Mouse (Mus musculus): ENCODE data around the gene Thbd. TPM values are rescaled to one million over a fixed set of nuclear protein-coding genes. Genes with fewer than 3 reads are reported as not detected.

Gene Thbd
- polyA plus RNA-seq, 1 experiment from 2014 or later: 10.4 TPM

GRCm38 (mm10) chr2:148442172-148442571 is 34.2 kb upstream of the Thbd start:
- no peak overlapping the region for H3K9ac ChIP-seq
- H3K4me2 ChIP-seq: peak overlapping the region; percentile 34
- WGBS: 73% methylated on average over 4 of the region's 4 CpGs
- H3K9me3 ChIP-seq (replicated peaks): no peaks in the 10 kb centered on the region
- no peaks in the 10 kb centered on the region for H3K27me3 ChIP-seq
- no peak for ATAC-seq (replicated peaks; ENCODE audit: low FRiP score)
- H3K27ac ChIP-seq: peak overlapping the region; percentile 76; the same call in 1 of the 2 replicates
- peaks cover 8% of the 10 kb centered on the region for H3K4me1 ChIP-seq
- peak overlapping the region; percentile 36 for H3K4me3 ChIP-seq (replicated peaks)
- H3K36me3 ChIP-seq: no peaks in the 10 kb centered on the region

GRCm38 (mm10) chr2:148441421-148441820 is 33.4 kb upstream of the Thbd start:
- peak overlapping the region; percentile 36 for H3K4me3 ChIP-seq (replicated peaks)

DNA sequence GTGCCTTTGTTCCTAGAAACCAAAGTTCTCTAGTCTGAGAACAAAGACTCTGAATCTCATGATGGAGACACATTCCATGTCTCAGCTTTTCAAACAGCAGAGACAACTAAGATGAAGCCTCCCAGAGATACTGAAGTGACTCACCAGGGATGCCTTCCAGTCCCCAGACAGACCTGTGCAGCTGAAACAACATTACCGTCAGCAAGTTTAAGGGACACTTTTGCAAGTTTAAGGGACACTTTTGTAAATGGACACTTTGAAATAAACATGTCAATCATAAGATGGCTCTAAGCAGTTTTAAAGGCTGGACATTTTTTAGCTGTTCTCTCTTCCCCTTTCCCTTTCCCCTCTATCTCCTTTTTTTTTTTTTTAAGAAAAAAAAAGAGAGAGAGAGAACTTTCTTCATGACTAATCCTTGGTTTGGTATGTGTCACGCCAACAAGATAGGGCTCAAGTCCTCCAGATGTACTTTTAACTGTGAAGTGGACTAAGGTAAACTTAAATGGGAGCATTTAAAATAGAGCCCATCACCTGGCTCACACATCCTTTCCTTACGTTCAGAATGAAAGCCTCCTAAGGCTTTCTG is 31.8 kb upstream of the Thbd start:
- no peaks in the 10 kb centered on the region for H3K36me3 ChIP-seq
- H3K9ac ChIP-seq: no peak overlapping the region
- H3K27me3 ChIP-seq: no peaks in the 10 kb centered on the region
- peak overlapping the region; percentile 34; the same call in 1 of the 2 replicates for H3K4me2 ChIP-seq
- peaks cover 8% of the 10 kb centered on the region for H3K4me1 ChIP-seq
- no peaks in the 10 kb centered on the region for H3K9me3 ChIP-seq (replicated peaks)
- WGBS: 37% methylated on average over 3 of the region's 3 CpGs
- H3K4me3 ChIP-seq (replicated peaks): peak overlapping the region; percentile 23
- ATAC-seq (replicated peaks; ENCODE audit: low FRiP score): no peak
- 0 out of 2 replicates have a peak overlapping the region, but pooled peaks have one; percentile 11 for H3K27ac ChIP-seq

More at GRCm38 (mm10) chr2:148441421-148441820, 33.4 kb upstream of the Thbd start:
- H3K27me3 ChIP-seq: no peaks in the 10 kb centered on the region
- peaks cover 8% of the 10 kb centered on the region for H3K4me1 ChIP-seq
- 79% methylated on average over 10 of the region's 10 CpGs for WGBS
- H3K27ac ChIP-seq: peak overlapping the region; percentile 60; the same call in 1 of the 2 replicates
- ATAC-seq (replicated peaks; ENCODE audit: low FRiP score): no peak
- peak overlapping the region; percentile 34 for H3K4me2 ChIP-seq
- H3K36me3 ChIP-seq: no peaks in the 10 kb centered on the region
- H3K9me3 ChIP-seq (replicated peaks): no peaks in the 10 kb centered on the region
- no peak overlapping the region for H3K9ac ChIP-seq

DNA sequence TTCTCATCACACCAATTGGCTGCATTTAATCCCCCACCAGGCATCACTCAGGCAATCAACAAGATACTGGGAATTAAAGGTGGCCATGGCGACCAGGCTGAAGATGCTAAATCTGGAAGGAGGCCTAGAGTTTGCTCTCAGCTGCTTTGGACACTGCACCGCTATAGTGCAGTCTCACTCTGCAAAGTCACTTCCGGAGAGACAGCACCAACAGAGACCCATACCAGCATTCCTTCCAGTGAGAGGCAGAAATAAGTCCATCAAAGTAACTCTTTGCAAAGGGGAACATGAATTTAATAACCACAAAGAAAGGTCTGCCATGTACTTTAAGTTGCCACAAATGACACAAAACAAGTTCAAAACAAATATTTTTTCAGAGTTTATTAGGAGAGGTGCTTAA is 28.3 kb upstream of the Thbd start:
- Histone ChIP-seq H3K9me3 (replicated peaks) (no peaks in the 10 kb centered on the region), H3K4me2 (no peak overlapping the region), H3K27me3 (no peaks in the 10 kb centered on the region), H3K9ac (no peak overlapping the region), H3K27ac (no peak overlapping the region), H3K4me3 (replicated peaks) (no peak overlapping the region), H3K4me1 (no peaks in the 10 kb centered on the region), H3K36me3 (no peaks in the 10 kb centered on the region)
- WGBS: 77% methylated on average over 3 of the region's 3 CpGs
- no peak for ATAC-seq (replicated peaks; ENCODE audit: low FRiP score)

GRCm38 (mm10) chr2:148432346-148432745 is 24.4 kb upstream of the Thbd start:
- no peaks in the 10 kb centered on the region for H3K9me3 ChIP-seq (replicated peaks)
- H3K27me3 ChIP-seq: no peaks in the 10 kb centered on the region
- no peak overlapping the region for H3K27ac ChIP-seq
- H3K4me2 ChIP-seq: no peak overlapping the region
- no peaks in the 10 kb centered on the region for H3K4me1 ChIP-seq
- ATAC-seq (replicated peaks; ENCODE audit: low FRiP score): no peak
- H3K36me3 ChIP-seq: no peaks in the 10 kb centered on the region
- H3K9ac ChIP-seq: no peak overlapping the region
- no peak overlapping the region for H3K4me3 ChIP-seq (replicated peaks)
- WGBS: 68% methylated on average over 2 of the region's 2 CpGs

DNA sequence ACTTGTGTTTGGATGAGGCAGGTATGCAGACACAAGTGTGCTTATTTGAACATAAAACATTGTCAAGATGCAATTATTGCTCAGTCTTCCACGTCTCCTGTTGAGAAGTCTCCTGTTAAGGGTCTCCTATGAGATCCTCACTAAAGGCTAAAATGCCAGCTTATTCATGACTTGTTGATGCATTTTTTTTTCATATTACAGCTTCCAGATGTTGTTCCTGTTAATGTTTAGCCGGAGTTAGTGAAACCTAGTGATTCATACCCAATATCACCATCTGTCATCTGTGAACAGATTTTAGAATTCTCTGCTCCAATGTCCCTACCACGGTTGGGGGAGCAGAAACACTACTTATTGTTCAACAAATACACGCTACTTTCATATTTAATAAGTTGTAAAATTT is 23.0 kb upstream of the Thbd start:
- Histone ChIP-seq H3K4me1 (no peaks in the 10 kb centered on the region), H3K9me3 (replicated peaks) (no peaks in the 10 kb centered on the region), H3K4me3 (replicated peaks) (no peak overlapping the region), H3K9ac (no peak overlapping the region), H3K4me2 (no peak overlapping the region), H3K27me3 (no peaks in the 10 kb centered on the region), H3K36me3 (no peaks in the 10 kb centered on the region), H3K27ac (0 out of 2 replicates have a peak overlapping the region, but pooled peaks have one; percentile 32)
- ATAC-seq (replicated peaks; ENCODE audit: low FRiP score): no peak
- WGBS: 67% methylated on average over 4 of the region's 4 CpGs

GRCm38 (mm10) chr2:148429001-148429505 is 21.1 kb upstream of the Thbd start:
- Histone ChIP-seq H3K4me1 (no peaks in the 10 kb centered on the region), H3K27ac (no peak overlapping the region), H3K36me3 (no peaks in the 10 kb centered on the region), H3K4me3 (replicated peaks) (no peak overlapping the region), H3K9me3 (replicated peaks) (no peaks in the 10 kb centered on the region), H3K27me3 (no peaks in the 10 kb centered on the region), H3K9ac (no peak overlapping the region), H3K4me2 (no peak overlapping the region)
- no peak for ATAC-seq (replicated peaks; ENCODE audit: low FRiP score)

DNA sequence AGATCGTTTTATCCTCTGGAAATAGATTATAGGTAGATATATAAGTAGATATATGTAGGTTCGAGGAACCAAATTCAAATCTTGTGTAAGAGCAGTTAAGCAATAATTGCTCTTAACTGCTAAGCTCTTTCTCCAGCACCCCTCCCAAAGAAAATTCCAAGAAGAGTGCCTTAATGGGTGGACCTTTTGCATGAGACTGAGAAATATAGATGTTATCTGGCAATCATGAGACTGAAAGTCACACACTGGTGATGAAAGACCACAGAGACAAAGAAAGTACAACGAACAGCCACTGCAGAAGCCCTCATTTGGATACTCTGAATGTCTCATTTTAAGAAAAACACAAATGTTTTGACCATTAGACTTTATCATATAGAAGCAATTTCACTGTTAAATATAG is 20.5 kb upstream of the Thbd start:
- Histone ChIP-seq H3K9me3 (replicated peaks) (no peaks in the 10 kb centered on the region), H3K36me3 (no peaks in the 10 kb centered on the region), H3K4me3 (replicated peaks) (no peak overlapping the region), H3K4me2 (no peak overlapping the region), H3K9ac (no peak overlapping the region), H3K27ac (no peak overlapping the region), H3K4me1 (no peaks in the 10 kb centered on the region), H3K27me3 (no peaks in the 10 kb centered on the region)
- 79% methylated on average over 3 of the region's 3 CpGs for WGBS
- ATAC-seq (replicated peaks; ENCODE audit: low FRiP score): no peak

DNA sequence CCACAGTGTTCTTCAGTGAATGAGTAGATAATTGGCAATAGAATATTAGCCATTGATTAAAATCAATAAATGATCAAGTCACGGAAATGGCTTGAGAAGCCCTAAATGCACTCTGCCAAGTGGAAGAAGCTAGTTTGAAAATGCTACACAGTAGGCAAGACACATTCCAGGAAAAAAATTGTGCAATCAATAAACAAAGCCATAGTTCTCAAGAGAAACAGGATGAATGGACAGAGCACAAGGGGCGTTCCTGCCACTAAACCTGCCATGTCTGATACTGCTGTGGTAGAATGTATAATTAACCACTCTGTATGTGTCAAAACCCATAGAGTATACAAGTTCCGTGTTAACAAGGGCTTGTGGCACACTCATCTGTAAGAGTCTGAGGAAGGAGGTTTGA is 19.6 kb upstream of the Thbd start:
- no peak overlapping the region for H3K9ac ChIP-seq
- no peak overlapping the region for H3K4me2 ChIP-seq
- no peaks in the 10 kb centered on the region for H3K27me3 ChIP-seq
- no peak for ATAC-seq (replicated peaks; ENCODE audit: low FRiP score)
- no peaks in the 10 kb centered on the region for H3K4me1 ChIP-seq
- no peak overlapping the region for H3K4me3 ChIP-seq (replicated peaks)
- H3K36me3 ChIP-seq: no peaks in the 10 kb centered on the region
- WGBS: 83% methylated on average over 3 of the region's 3 CpGs
- no peaks in the 10 kb centered on the region for H3K9me3 ChIP-seq (replicated peaks)
- H3K27ac ChIP-seq: no peak overlapping the region

GRCm38 (mm10) chr2:148425709-148426382 is 17.9 kb upstream of the Thbd start:
- ATAC-seq (replicated peaks; ENCODE audit: low FRiP score): no peak
- no peaks in the 10 kb centered on the region for H3K9me3 ChIP-seq (replicated peaks)
- H3K4me3 ChIP-seq (replicated peaks): no peak overlapping the region
- H3K27me3 ChIP-seq: no peaks in the 10 kb centered on the region
- H3K27ac ChIP-seq: no peak overlapping the region
- 60% methylated on average over 5 of the region's 5 CpGs for WGBS
- H3K4me2 ChIP-seq: no peak overlapping the region
- no peaks in the 10 kb centered on the region for H3K4me1 ChIP-seq
- H3K9ac ChIP-seq: no peak overlapping the region
- H3K36me3 ChIP-seq: no peaks in the 10 kb centered on the region

DNA sequence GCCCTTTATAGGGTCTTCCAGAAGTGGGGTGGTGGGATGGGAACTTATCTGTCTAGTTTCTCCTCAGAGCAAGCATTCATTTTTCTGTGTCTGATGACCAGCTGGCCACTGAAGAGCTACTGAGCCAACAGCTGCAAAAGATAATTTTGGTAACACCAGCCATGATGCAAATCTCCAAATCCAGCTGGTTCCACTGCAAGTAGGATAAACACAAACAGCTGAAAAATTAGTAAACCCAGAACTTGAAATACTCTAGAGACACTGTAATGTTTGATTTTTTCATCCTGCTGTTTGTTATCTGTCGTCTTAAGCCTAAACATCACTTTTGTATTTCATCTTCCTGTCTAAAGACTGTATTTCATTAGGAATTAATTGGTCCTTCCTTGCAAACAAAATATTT is 13.7 kb upstream of the Thbd start:
- Histone ChIP-seq H3K9me3 (replicated peaks) (no peaks in the 10 kb centered on the region), H3K4me2 (no peak overlapping the region), H3K27me3 (no peaks in the 10 kb centered on the region), H3K4me3 (replicated peaks) (no peak overlapping the region), H3K27ac (no peak overlapping the region), H3K9ac (no peak overlapping the region), H3K4me1 (no peaks in the 10 kb centered on the region), H3K36me3 (no peaks in the 10 kb centered on the region)
- ATAC-seq (replicated peaks; ENCODE audit: low FRiP score): no peak
- 62% methylated on average over 1 of the region's 1 CpGs for WGBS

DNA sequence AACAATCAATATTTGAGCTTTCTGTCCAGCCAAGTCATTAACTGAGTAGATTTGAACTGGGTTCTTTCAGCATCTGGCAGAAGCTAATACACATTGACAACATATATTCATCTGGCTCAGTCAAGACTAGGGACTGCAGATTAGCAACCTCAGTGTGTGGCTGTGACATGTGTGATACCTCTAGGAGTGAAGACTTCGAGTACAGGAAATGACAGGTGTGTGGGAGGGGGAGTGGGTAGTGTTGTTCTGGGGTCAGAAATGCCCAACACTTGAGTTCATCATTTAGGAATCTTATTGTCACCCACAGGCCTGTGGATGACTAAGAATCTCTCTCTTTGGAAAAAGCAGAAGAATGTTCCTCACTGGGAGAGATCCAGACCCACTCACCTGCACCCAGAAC is 13.1 kb upstream of the Thbd start:
- H3K36me3 ChIP-seq: no peaks in the 10 kb centered on the region
- no peak for ATAC-seq (replicated peaks; ENCODE audit: low FRiP score)
- H3K27ac ChIP-seq: no peak overlapping the region
- H3K4me2 ChIP-seq: no peak overlapping the region
- H3K4me1 ChIP-seq: no peaks in the 10 kb centered on the region
- 37% methylated on average over 1 of the region's 1 CpGs for WGBS
- no peaks in the 10 kb centered on the region for H3K9me3 ChIP-seq (replicated peaks)
- H3K27me3 ChIP-seq: no peaks in the 10 kb centered on the region
- no peak overlapping the region for H3K9ac ChIP-seq
- no peak overlapping the region for H3K4me3 ChIP-seq (replicated peaks)

Measured in kidney, embryonic 15.5 days (tissue).